Mouse (Mus musculus) left cerebral cortex, adult 11 months (tissue): ENCODE measurements around the gene Ap1s1.

Source experiments
- DNase-seq: peaks from one replicate; pipeline ENCODE4 v3.0.0; 2022; ENCODE audit warnings: low spot score

The Ap1s1 gene

GRCm38 (mm10) chr5:137065454-137065853 lies 19.5 kb upstream of the Ap1s1 start:
- no peak for DNase-seq

GRCm38 (mm10) chr5:137062601-137063000 lies 16.7 kb upstream of the Ap1s1 start:
- no peak for DNase-seq

- DNase-seq, result no peak
Measured at GRCm38 (mm10) chr5:137061809-137062481, 16.0 kb upstream of the Ap1s1 start.

- no peak for DNase-seq
Measured at GRCm38 (mm10) chr5:137054873-137055272, 8.9 kb upstream of the Ap1s1 start.

- no peak for DNase-seq
Measured at GRCm38 (mm10) chr5:137054299-137054698, 8.4 kb upstream of the Ap1s1 start.

GRCm38 (mm10) chr5:137051914-137052505 lies 6.1 kb upstream of the Ap1s1 start:
- peak; percentile 53 for DNase-seq

GRCm38 (mm10) chr5:137051125-137051524 lies 5.2 kb upstream of the Ap1s1 start:
- DNase-seq, result no peak

- DNase-seq, result no peak
Measured at GRCm38 (mm10) chr5:137046991-137047390, 1.1 kb upstream of the Ap1s1 start.

- DNase-seq, result no peak
Measured at GRCm38 (mm10) chr5:137046324-137046718, 386 bp upstream of the Ap1s1 start.

- no peak for DNase-seq
Measured at GRCm38 (mm10) chr5:137043997-137044396, 1.9 kb downstream of the Ap1s1 start.

- no peak for DNase-seq
Measured at GRCm38 (mm10) chr5:137041442-137041841, 4.5 kb downstream of the Ap1s1 start.

GRCm38 (mm10) chr5:137039453-137039852 lies 6.5 kb downstream of the Ap1s1 start:
- DNase-seq, result no peak

- no peak for DNase-seq
Measured at GRCm38 (mm10) chr5:137036211-137036610, 9.7 kb downstream of the Ap1s1 start.

GRCm38 (mm10) chr5:137032641-137033074 lies 13.3 kb downstream of the Ap1s1 start:
- peak; percentile 68 for DNase-seq

GRCm38 (mm10) chr5:137032033-137032421 lies 13.9 kb downstream of the Ap1s1 start:
- DNase-seq, result no peak

- no peak for DNase-seq
Measured at GRCm38 (mm10) chr5:137031076-137032032, 14.6 kb downstream of the Ap1s1 start.

- DNase-seq, result no peak
Measured at GRCm38 (mm10) chr5:137030416-137030810, 15.5 kb downstream of the Ap1s1 start.

GRCm38 (mm10) chr5:137029643-137030415 lies 16.1 kb downstream of the Ap1s1 start:
- DNase-seq, result peak; percentile 90

GRCm38 (mm10) chr5:137029273-137029585 lies 16.7 kb downstream of the Ap1s1 start:
- DNase-seq, result no peak

- no peak for DNase-seq
Measured at GRCm38 (mm10) chr5:137028561-137029272, 17.2 kb downstream of the Ap1s1 start.

GRCm38 (mm10) chr5:137026092-137026491 lies 19.8 kb downstream of the Ap1s1 start, which contains the start of gene Vgf:
Gene Vgf, plus strand, starts transcription at chr5:137026392.
- no peak for DNase-seq
